Mouse (Mus musculus) heart, postnatal 10 days (tissue): ENCODE data around the gene Gm20736. TPM values are rescaled to one million over a fixed set of nuclear protein-coding genes. Genes with fewer than 3 reads are reported as not detected.
"Not testable (repeated sequence)": the region's sequence is repeated elsewhere in the genome, so short reads cannot be mapped to it uniquely, and the experiment has no call there.

Experiments used
- DNase-seq, 2 experiments: peaks; one replicate each; pipeline ENCODE4 v3.0.0; 2021
- intact Hi-C: fragments of 180-260 bp; cut with DNase I; formaldehyde crosslinking; loops from one replicate; pipeline ENCODE4 v1.15.1; 2025
- total RNA-seq, 2 experiments: library from RNA; stranded (reverse); gene quantifications; 2 replicates each; pipeline ENCODE4 v1.2.3; 2021

Gene Gm20736
- not detected for total RNA-seq

- intact Hi-C loops, DNase-seq: not testable (repeated sequence)
Measured at GRCm38 (mm10) chrY:65377390-65377789, at the start of gene Gm20736. Gm20736 (plus strand) TSS chrY:65377690.

Other genes with a start within 250 kb of the Gm20736 start
- gene Gm20924, start 170.2 kb upstream of the Gm20736 start, total RNA-seq: not detected